Mouse (Mus musculus) lung, postnatal 0 days (tissue): ENCODE results near the gene Tmem87b. TPM values are rescaled to one million over a fixed set of nuclear protein-coding genes. Genes with fewer than 3 reads are reported as not detected.

ENCODE experiments used
- ATAC-seq: fragments of 200-750 bp; cut with Nextera tagmentation; 2 replicates; pipeline ENCODE4 v1.8.0; 2017; ENCODE audit warnings: moderate library complexity
- DNase-seq: peaks from one replicate; pipeline ENCODE4 v3.0.0-alpha.2; 2016; ENCODE audit warnings: low spot score
- H3K27ac ChIP-seq: fragments of 300-500 bp; sonication (generic); 2 replicates; pipeline ENCODE4 v1.5.1; 2014; ENCODE audit warnings: antibody characterized with exemption, mild to moderate bottlenecking, low read length, mixed read lengths
- H3K27me3 ChIP-seq: fragments of 300-500 bp; sonication (generic); replicated peaks from 2 replicates; pipeline ENCODE4 v1.6.1; 2014; ENCODE audit warnings: low read length, mixed read lengths; ENCODE audit not compliant: insufficient read depth
- H3K36me3 ChIP-seq: fragments of 300-500 bp; sonication (generic); 2 replicates; pipeline ENCODE4 v1.6.1; 2014; ENCODE audit warnings: low read length, mixed read lengths; ENCODE audit not compliant: insufficient read depth
- H3K4me1 ChIP-seq: fragments of 300-500 bp; sonication (generic); 2 replicates; pipeline ENCODE4 v1.6.1; 2014; ENCODE audit warnings: antibody characterized with exemption, low read depth, low read length, mixed read lengths; ENCODE audit not compliant: insufficient read depth
- H3K4me2 ChIP-seq: fragments of 300-500 bp; sonication (generic); replicated peaks from 2 replicates; pipeline ENCODE4 v1.6.1; 2014; ENCODE audit warnings: low read depth, mild to moderate bottlenecking, low read length, moderate library complexity, mixed read lengths
- H3K4me3 ChIP-seq: fragments of 300-500 bp; sonication (generic); 2 replicates; pipeline ENCODE4 v1.5.1; 2014; ENCODE audit warnings: low read depth, low read length
- H3K9ac ChIP-seq: fragments of 300-500 bp; sonication (generic); replicated peaks from 2 replicates; pipeline ENCODE4 v1.6.1; 2014; ENCODE audit warnings: low read depth, mild to moderate bottlenecking
- H3K9me3 ChIP-seq: fragments of 300-500 bp; sonication (generic); 2 replicates; pipeline ENCODE4 v1.6.1; 2016; ENCODE audit warnings: low read length, mixed read lengths
- CTCF ChIP-seq: IDR thresholded peaks from 2 replicates; pipeline ENCODE4 v1.5.1; 2016; ENCODE audit warnings: antibody characterized with exemption, mild to moderate bottlenecking
- EP300 ChIP-seq: IDR thresholded peaks from 2 replicates; pipeline ENCODE4 v1.6.1; 2016; ENCODE audit warnings: antibody characterized with exemption, mild to moderate bottlenecking, control low read depth
- WGBS: fragments of 180-500 bp; shearing (Covaris S2); extraction: QIAGEN DNeasy Blood & Tissue Kit; methylation state at CpG from one replicate; pipeline ENCODE4 v1.1.7; 2014; 5-methylcytosine and 5-hydroxymethylcytosine counted together
- polyA plus RNA-seq: library from polyadenylated mRNA; unstranded; fragments of >200 nt; fragmentation: Nextera tagmentation; extraction: Ambion mirVana; gene quantifications from 2 replicates; pipeline ENCODE4 v1.2.1, GENCODE M21; 2015

Gene Tmem87b
- polyA plus RNA-seq, 1 experiment from 2014 or later, result 40.0 TPM

DNA sequence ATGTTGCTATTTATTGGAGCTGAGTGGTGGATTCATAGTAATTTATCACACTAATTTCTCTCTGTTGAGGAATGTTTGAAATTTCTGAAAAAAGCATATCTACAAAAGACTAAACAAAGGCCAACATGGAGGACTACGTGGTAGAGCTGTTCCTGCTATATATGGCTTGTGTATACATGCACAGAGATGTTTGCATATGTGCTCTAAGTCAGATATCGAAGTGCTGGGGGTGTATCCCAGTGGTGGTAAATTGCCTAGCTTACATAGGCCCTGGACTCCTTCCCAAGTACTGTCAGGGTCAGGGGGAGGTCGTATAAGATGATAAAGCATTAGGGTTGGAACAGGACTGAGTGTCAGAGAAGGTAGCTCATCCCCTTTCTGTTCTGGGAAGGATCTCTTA is 14.7 kb downstream of the Tmem87b start:
- Histone ChIP-seq H3K27me3 (no peaks in the 10 kb centered on the region), H3K4me2 (no peak overlapping the region), H3K4me1 (no peaks in the 10 kb centered on the region), H3K9ac (no peak overlapping the region), H3K9me3 (no peaks in the 10 kb centered on the region), H3K4me3 (no peak overlapping the region), H3K27ac (no peak overlapping the region), H3K36me3 (peaks cover 27% of the 10 kb centered on the region; the same call in 1 of the 2 replicates)
- no peak for TF ChIP-seq CTCF
- TF ChIP-seq EP300, result no peak
- 46% methylated on average over 3 of the region's 3 CpGs for WGBS
- DNase-seq, result no peak
- no peak for ATAC-seq

DNA sequence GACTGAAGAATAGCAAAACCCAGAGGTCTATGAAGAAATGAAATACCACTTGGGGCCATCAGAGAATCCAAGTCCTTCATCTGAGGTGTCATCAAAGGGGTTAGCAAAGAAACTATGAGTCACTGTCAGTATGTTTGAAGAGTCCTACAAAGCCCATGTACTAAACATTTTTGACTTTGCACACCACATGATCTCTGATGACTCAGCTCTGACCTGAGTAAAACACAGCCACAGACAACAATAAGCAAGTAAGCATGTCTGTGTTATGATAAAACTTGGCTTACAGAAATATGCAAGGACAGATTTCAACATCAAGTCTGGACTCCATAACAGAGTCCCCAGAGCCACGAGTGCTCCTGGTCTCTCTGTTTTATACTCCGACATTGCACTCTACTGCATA is 15.1 kb downstream of the Tmem87b start:
- H3K4me1 ChIP-seq, result no peaks in the 10 kb centered on the region
- no peak overlapping the region for H3K9ac ChIP-seq
- ATAC-seq, result peak; percentile 52; the same call in 1 of the 2 replicates
- H3K4me3 ChIP-seq, result no peak overlapping the region
- peaks cover 29% of the 10 kb centered on the region; the same call in 1 of the 2 replicates for H3K36me3 ChIP-seq
- no peaks in the 10 kb centered on the region for H3K27me3 ChIP-seq
- WGBS, result 72% methylated on average over 2 of the region's 2 CpGs
- no peak overlapping the region for H3K27ac ChIP-seq
- no peaks in the 10 kb centered on the region for H3K9me3 ChIP-seq
- peak; percentile 25 for DNase-seq
- TF ChIP-seq CTCF, result no peak
- TF ChIP-seq EP300, result no peak
- no peak overlapping the region for H3K4me2 ChIP-seq

DNA sequence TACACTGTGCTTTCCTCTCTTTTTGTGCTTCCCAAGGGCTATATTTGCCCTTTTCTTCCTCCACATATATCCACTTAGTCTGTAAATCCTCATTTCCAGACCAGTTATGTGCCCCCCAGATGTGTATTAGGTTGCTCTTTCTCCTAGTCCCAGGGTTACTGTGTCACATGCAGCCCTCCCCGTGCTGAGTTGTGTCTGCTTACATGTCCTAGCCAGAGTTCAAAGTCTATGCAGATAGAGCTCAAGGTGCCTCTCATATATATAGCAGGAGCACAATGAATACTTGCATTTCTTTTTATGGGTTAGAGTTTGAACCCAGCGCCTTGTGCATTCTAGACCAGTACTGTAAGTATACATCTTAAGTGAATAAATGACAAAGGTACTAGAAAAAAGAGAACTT is 15.5 kb downstream of the Tmem87b start:
- H3K4me1 ChIP-seq, result no peaks in the 10 kb centered on the region
- WGBS, result 91% methylated on average over 2 of the region's 2 CpGs
- no peak overlapping the region for H3K4me2 ChIP-seq
- H3K36me3 ChIP-seq, result peaks cover 29% of the 10 kb centered on the region; the same call in 1 of the 2 replicates
- H3K27me3 ChIP-seq, result no peaks in the 10 kb centered on the region
- no peak for DNase-seq
- no peak for ATAC-seq
- H3K27ac ChIP-seq, result no peak overlapping the region
- no peaks in the 10 kb centered on the region for H3K9me3 ChIP-seq
- no peak overlapping the region for H3K9ac ChIP-seq
- TF ChIP-seq CTCF, result no peak
- no peak for TF ChIP-seq EP300
- no peak overlapping the region for H3K4me3 ChIP-seq

DNA sequence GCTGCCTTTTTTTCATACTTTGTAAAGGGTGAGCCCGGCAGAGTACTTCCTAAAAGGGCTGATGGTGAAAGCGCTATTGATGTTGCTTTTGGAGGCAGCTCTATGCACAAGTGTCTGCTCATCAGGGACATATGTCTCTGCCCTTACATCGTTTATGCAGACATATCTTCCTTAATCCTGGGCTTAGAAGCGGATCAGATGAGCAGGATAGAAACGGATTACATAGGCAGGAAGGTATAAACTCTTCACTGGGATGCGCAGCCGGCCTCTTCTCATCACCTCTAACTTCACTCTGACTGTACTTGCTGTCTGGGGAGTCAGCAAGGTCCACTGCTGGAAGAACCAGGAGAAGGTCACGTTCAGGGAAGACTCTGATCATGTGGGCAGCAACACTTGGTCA is 19.6 kb downstream of the Tmem87b start:
- 87% methylated on average over 8 of the region's 8 CpGs for WGBS
- no peaks in the 10 kb centered on the region for H3K27me3 ChIP-seq
- ATAC-seq, result no peak

DNA sequence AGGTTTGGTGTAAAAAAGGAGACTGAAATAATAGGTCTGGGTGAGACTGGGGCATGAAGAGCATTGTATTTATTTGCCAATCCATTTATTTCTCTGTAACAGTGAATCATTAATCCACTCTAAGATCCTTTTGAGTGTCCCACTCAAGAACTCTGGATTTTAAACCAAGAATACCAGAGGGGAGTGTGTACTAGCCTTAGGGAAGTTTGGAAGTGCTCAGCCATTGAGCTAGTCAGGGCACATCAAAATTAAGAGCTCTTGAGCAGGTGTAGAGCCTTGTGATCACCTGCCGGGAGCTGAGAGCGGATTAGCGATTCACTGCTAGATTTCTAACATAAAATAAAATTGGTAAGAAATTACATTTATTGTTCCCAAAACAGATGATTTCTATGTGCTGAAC is 20.7 kb downstream of the Tmem87b start:
- ATAC-seq (peak; percentile 83), DNase-seq (peak; percentile 54)
- Histone ChIP-seq H3K4me3 (no peak overlapping the region), H3K4me1 (no peaks in the 10 kb centered on the region), H3K36me3 (peaks cover 29% of the 10 kb centered on the region; the same call in 1 of the 2 replicates), H3K9ac (no peak overlapping the region), H3K27me3 (no peaks in the 10 kb centered on the region), H3K9me3 (no peaks in the 10 kb centered on the region), H3K4me2 (no peak overlapping the region), H3K27ac (no peak overlapping the region)
- 64% methylated on average over 3 of the region's 3 CpGs for WGBS
- no peak for TF ChIP-seq CTCF
- TF ChIP-seq EP300, result no peak

More for the DNA sequence above, 19.6 kb downstream of the Tmem87b start:
- no peak overlapping the region for H3K4me2 ChIP-seq
- no peak overlapping the region for H3K9ac ChIP-seq
- no peak overlapping the region for H3K27ac ChIP-seq
- peaks cover 33% of the 10 kb centered on the region; the same call in 1 of the 2 replicates for H3K36me3 ChIP-seq
- H3K4me3 ChIP-seq, result no peak overlapping the region
- no peak for DNase-seq
- TF ChIP-seq CTCF, result no peak
- no peak for TF ChIP-seq EP300
- no peaks in the 10 kb centered on the region for H3K4me1 ChIP-seq
- H3K9me3 ChIP-seq, result no peaks in the 10 kb centered on the region

DNA sequence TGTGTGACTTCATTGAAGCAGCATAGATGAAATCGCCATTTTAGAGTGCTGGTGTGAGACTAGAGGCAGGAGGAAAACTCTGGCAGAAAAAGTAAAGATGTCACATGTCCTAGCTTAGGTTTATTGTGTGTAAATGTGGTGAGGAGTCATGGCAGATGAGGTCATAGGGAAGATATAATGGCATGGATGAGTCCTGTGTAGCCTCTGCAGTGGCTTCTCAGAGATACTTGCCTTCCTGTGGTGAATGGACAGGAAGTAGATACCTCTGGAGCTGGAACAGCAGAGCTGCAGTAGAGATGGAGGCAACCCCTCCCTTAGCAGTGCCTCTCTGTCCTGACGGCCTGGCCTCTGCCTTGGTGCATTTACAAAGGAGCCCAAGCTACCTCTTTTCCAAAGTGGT is 21.6 kb downstream of the Tmem87b start:
- no peak; the same call in 1 of the 2 replicates for ATAC-seq
- TF ChIP-seq EP300, result no peak
- TF ChIP-seq CTCF, result no peak
- H3K4me2 ChIP-seq, result no peak overlapping the region
- DNase-seq, result no peak
- no peaks in the 10 kb centered on the region for H3K4me1 ChIP-seq
- peaks cover 27% of the 10 kb centered on the region for H3K36me3 ChIP-seq
- H3K9ac ChIP-seq, result no peak overlapping the region
- WGBS, result 49% methylated on average over 2 of the region's 2 CpGs
- no peaks in the 10 kb centered on the region for H3K27me3 ChIP-seq
- H3K9me3 ChIP-seq, result no peaks in the 10 kb centered on the region
- H3K4me3 ChIP-seq, result no peak overlapping the region
- no peak overlapping the region for H3K27ac ChIP-seq

DNA sequence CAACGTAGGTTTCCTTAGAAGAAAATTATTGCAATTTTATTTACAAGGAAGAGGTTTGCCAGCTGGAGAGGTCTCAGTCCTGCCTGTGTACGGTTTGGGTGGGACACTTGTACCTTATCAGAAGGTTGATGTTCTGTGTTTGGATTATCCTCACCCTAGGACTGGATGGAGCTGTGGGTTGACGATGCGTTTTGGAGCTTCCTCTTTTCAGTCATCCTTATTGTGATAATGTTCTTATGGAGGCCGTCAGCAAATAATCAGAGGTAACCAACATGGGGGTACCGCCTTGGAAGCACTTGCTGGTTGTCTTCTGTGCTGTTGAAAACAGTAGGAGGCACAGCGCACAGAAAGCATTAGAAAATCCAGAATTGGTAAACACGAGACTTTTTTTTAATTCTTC is 24.5 kb downstream of the Tmem87b start:
- Histone ChIP-seq H3K36me3 (peaks cover 24% of the 10 kb centered on the region), H3K9me3 (no peaks in the 10 kb centered on the region), H3K9ac (no peak overlapping the region), H3K4me3 (no peak overlapping the region), H3K4me1 (no peaks in the 10 kb centered on the region), H3K4me2 (no peak overlapping the region), H3K27ac (no peak overlapping the region), H3K27me3 (no peaks in the 10 kb centered on the region)
- TF ChIP-seq CTCF, result no peak
- no peak for TF ChIP-seq EP300
- WGBS, result 78% methylated on average over 8 of the region's 8 CpGs
- DNase-seq (no peak), ATAC-seq (no peak)
